Mouse (Mus musculus) MEL (cell line): ENCODE data around the gene Hp1bp3.

Experiments used
- CTCF ChIP-seq, 3 experiments: IDR thresholded peaks in 2 of 3; conservative IDR thresholded peaks in 1 of 3; 2 replicates each; pipeline ENCODE4 v1.5.1; 2011 to 2012; ENCODE audit warnings: low read length in 3 of 3, low read depth in 2 of 3, mild to moderate bottlenecking in 2 of 3, improper control_type of control experiment in 1 of 3, inconsistent platforms in 1 of 3, mixed read lengths in 1 of 3, moderate library complexity in 1 of 3; ENCODE audit not compliant: control insufficient read depth in 1 of 3, insufficient read depth in 1 of 3, poor library complexity in 1 of 3, severe bottlenecking in 1 of 3
- ELF1 ChIP-seq: IDR thresholded peaks from 2 replicates; pipeline ENCODE4 v1.6.1; 2014; ENCODE audit warnings: low read depth, mild to moderate bottlenecking, inconsistent platforms, low read length, improper control_type of control experiment, moderate library complexity
- EP300 ChIP-seq, 2 experiments: IDR thresholded peaks; 2 replicates each; pipeline ENCODE4 v1.6.1; 2011; ENCODE audit warnings: improper control_type of control experiment in 2 of 2, low read length in 2 of 2, low read depth in 1 of 2, mild to moderate bottlenecking in 1 of 2
- GATA1 ChIP-seq: IDR thresholded peaks from 2 replicates; pipeline ENCODE4 v1.6.1; 2011; ENCODE audit warnings: low read depth, low read length, improper control_type of control experiment
- HCFC1 ChIP-seq: IDR thresholded peaks from 2 replicates; pipeline ENCODE4 v1.6.1; 2012; ENCODE audit warnings: low read depth, mild to moderate bottlenecking, inconsistent platforms, low read length, improper control_type of control experiment, moderate library complexity
- MAX ChIP-seq: IDR thresholded peaks from 2 replicates; pipeline ENCODE4 v1.6.1; 2011; ENCODE audit warnings: low read length, improper control_type of control experiment
- MEF2A ChIP-seq: IDR thresholded peaks from 2 replicates; pipeline ENCODE4 v1.6.1; 2014; ENCODE audit warnings: low read depth, mild to moderate bottlenecking, inconsistent platforms, low read length, improper control_type of control experiment; ENCODE audit not compliant: poor library complexity, insufficient replicate concordance, severe bottlenecking; ENCODE audit errors: extremely low read depth
- NELFE ChIP-seq: IDR thresholded peaks from 2 replicates; pipeline ENCODE4 v1.6.1; 2011; ENCODE audit warnings: low read depth, low read length, improper control_type of control experiment
- NRF1 ChIP-seq: IDR thresholded peaks from 2 replicates; pipeline ENCODE4 v1.6.1; 2014; ENCODE audit warnings: low read depth, mild to moderate bottlenecking, inconsistent platforms, low read length, improper control_type of control experiment, moderate library complexity; ENCODE audit not compliant: poor library complexity, insufficient read depth, severe bottlenecking
- POLR2A ChIP-seq, 2 experiments: IDR thresholded peaks; 2 replicates each; pipeline ENCODE4 v1.6.1; 2011 to 2012; ENCODE audit warnings: low read length in 2 of 2, mild to moderate bottlenecking in 2 of 2, control low read depth in 1 of 2, improper control_type of control experiment in 1 of 2, low read depth in 1 of 2, moderate library complexity in 1 of 2; ENCODE audit not compliant: control insufficient read depth in 1 of 2, insufficient read depth in 1 of 2, poor library complexity in 1 of 2
- SIN3A ChIP-seq: IDR thresholded peaks from 2 replicates; pipeline ENCODE4 v1.6.1; 2012; ENCODE audit warnings: low read length, improper control_type of control experiment, inconsistent platforms
- USF1 ChIP-seq: IDR thresholded peaks from 2 replicates; pipeline ENCODE4 v1.6.1; 2014; ENCODE audit warnings: low read depth, mild to moderate bottlenecking, inconsistent platforms, low read length, improper control_type of control experiment, moderate library complexity

DNA sequence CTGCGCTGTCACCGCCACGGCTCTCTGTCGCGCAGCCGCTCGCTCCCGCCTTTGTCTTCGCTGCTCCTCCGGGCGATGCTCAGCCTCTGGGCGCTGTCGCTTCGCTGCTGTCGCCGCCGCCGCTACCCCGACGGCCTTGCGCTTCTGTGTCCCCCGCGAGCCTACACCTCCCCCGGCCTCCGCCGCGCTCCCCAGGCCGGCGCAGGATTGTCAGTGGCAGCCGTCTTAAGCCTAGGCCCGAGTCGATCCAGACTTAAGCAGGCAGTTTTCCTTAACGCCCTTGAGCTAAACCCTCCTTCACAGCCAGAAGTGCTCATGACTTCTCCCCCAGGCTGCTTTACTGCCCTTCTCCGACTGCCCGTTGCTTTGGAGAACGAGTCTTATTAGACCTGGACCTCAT lies 1.3 kb downstream of the Hp1bp3 start:
- peak in 1 of 2 experiments; percentile 3; a peak in 1 of 4 replicates for TF ChIP-seq POLR2A (IDR thresholded peaks at IDR 0.05; ENCODE audit: control insufficient read depth in 1 of 2, insufficient read depth in 1 of 2, low read depth in 1 of 2, low read length in 2 of 2, poor library complexity in 1 of 2)
- TF ChIP-seq USF1 = no peak
- no peak for TF ChIP-seq MEF2A
- TF ChIP-seq NRF1 = no peak; the same call in 1 of the 2 replicates
- no peak; the same call in 1 of the 2 replicates for TF ChIP-seq MAX
- no peak for TF ChIP-seq SIN3A
- TF ChIP-seq EP300 (IDR thresholded peaks at IDR 0.05; ENCODE audit: low read depth in 1 of 2, low read length in 2 of 2) = no peak
- no peak for TF ChIP-seq HCFC1
- TF ChIP-seq CTCF (IDR thresholded peaks at IDR 0.05 in 2 of 3, conservative IDR thresholded peaks at IDR 0.05 in 1 of 3; ENCODE audit: control insufficient read depth in 1 of 3, insufficient read depth in 1 of 3, low read depth in 2 of 3, low read length in 3 of 3, poor library complexity in 1 of 3, severe bottlenecking in 1 of 3) = no peak
- TF ChIP-seq GATA1 = no peak
- no peak for TF ChIP-seq ELF1
- no peak for TF ChIP-seq NELFE
